Mouse (Mus musculus): Measurements from ENCODE around the gene Cdkal1.

GRCm38 (mm10) chr13:29208749-29209148 is 646.7 kb downstream of the Cdkal1 start:
- TF ChIP-seq POLR2A (IDR thresholded peaks at IDR 0.05; ENCODE audit: insufficient read depth, low read depth, low read length) (no peak), CTCF (IDR thresholded peaks at IDR 0.05) (no peak)
